Mouse (Mus musculus) kidney, embryonic 14.5 days (tissue): ENCODE measurements around the gene Gimap9. TPM values are rescaled to one million over a fixed set of nuclear protein-coding genes. Genes with fewer than 3 reads are reported as not detected.

Experiments used
- ATAC-seq: fragments of 200-750 bp; cut with Nextera tagmentation; 2 replicates; pipeline ENCODE4 v1.8.0; 2017; ENCODE audit warnings: moderate number of reproducible peaks, mild to moderate bottlenecking, moderate TSS enrichment, moderate library complexity; ENCODE audit not compliant: low FRiP score, low TSS enrichment
- H3K27ac ChIP-seq: fragments of 300-500 bp; sonication (generic); 2 replicates; pipeline ENCODE4 v1.5.1; 2014; ENCODE audit warnings: low read depth, mild to moderate bottlenecking, low read length, moderate library complexity, mixed read lengths
- H3K27me3 ChIP-seq: fragments of 300-500 bp; sonication (generic); 2 replicates; pipeline ENCODE4 v1.6.1; 2014; ENCODE audit warnings: mild to moderate bottlenecking, low read length; ENCODE audit not compliant: control insufficient read depth, insufficient read depth
- H3K36me3 ChIP-seq: fragments of 300-500 bp; sonication (generic); 2 replicates; pipeline ENCODE4 v1.6.1; 2014; ENCODE audit warnings: low read length, mixed read lengths; ENCODE audit not compliant: control insufficient read depth, insufficient read depth
- H3K4me1 ChIP-seq: fragments of 300-500 bp; sonication (generic); 2 replicates; pipeline ENCODE4 v1.6.1; 2014; ENCODE audit warnings: low read length, mixed read lengths; ENCODE audit not compliant: control insufficient read depth, insufficient read depth
- H3K4me2 ChIP-seq: fragments of 300-500 bp; sonication (generic); replicated peaks from 2 replicates; pipeline ENCODE4 v1.6.1; 2014; ENCODE audit warnings: low read depth, mild to moderate bottlenecking, low read length
- H3K4me3 ChIP-seq: fragments of 300-500 bp; sonication (generic); 2 replicates; pipeline ENCODE4 v1.5.1; 2014; ENCODE audit warnings: mild to moderate bottlenecking, low read length
- H3K9ac ChIP-seq: fragments of 300-500 bp; sonication (generic); 2 replicates; pipeline ENCODE4 v1.6.1; 2014; ENCODE audit warnings: low read depth, mild to moderate bottlenecking, low read length, moderate library complexity
- H3K9me3 ChIP-seq: fragments of 300-500 bp; sonication (generic); 2 replicates; pipeline ENCODE4 v1.6.1; 2016; ENCODE audit warnings: low read length; ENCODE audit not compliant: control insufficient read depth
- WGBS: fragments of 180-500 bp; shearing (Covaris S2); extraction: QIAGEN DNeasy Blood & Tissue Kit; methylation state at CpG from one replicate; pipeline ENCODE4 v1.1.7; 2014; 5-methylcytosine and 5-hydroxymethylcytosine counted together
- polyA plus RNA-seq: library from polyadenylated mRNA; unstranded; fragments of >200 nt; fragmentation: Nextera tagmentation; extraction: Ambion mirVana; gene quantifications from 2 replicates; pipeline ENCODE4 v1.2.1, GENCODE M21; 2014

The Gimap9 gene
- polyA plus RNA-seq, 1 experiment from 2014 or later, result 9.9 TPM

DNA sequence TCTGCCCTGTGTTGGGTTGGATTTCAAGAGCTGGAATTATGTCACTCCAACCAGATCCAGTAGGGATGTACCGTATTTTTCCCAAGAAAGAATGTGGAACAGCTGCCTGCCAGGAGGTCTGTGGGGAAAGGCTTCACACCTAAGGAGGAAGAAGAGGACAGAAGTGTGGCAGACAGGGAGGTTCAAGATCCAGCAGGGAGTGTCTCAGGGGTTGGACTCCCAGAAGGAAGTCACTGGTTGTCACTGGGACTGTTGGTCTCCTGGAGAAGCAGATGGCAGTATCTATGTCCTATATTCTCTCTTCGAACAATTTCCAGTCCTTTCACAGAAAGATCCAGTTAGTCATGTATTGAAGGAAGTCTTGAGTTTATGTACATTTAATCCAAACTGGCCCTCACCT is 28.3 kb upstream of the Gimap9 start:
- WGBS, result 77% methylated on average over 2 of the region's 2 CpGs
- Histone ChIP-seq H3K4me1 (no peaks in the 10 kb centered on the region), H3K27ac (no peak overlapping the region), H3K27me3 (no peaks in the 10 kb centered on the region), H3K4me3 (no peak overlapping the region), H3K4me2 (no peak overlapping the region), H3K36me3 (no peaks in the 10 kb centered on the region), H3K9me3 (no peaks in the 10 kb centered on the region), H3K9ac (no peak overlapping the region)
- no peak for ATAC-seq

DNA sequence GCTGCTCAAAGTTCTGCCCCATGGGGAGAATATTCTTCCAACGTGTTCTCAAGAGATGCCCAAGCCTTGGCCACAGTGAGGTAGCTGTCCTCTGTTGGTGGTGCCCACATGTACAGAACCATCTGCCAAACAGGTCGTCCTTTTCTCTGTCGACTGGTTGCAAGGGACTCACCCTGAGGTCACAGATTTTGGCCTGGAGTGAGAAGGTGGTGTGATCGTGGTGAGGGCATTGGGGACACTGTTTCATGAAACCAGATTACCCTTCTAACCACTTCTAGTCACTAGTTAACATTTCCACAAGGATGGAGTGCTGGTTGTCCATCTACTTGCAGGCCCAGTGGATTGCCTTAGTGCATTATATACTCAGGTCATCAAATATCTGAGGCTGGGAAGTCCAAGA is 27.1 kb upstream of the Gimap9 start:
- no peaks in the 10 kb centered on the region for H3K9me3 ChIP-seq
- H3K9ac ChIP-seq, result no peak overlapping the region
- H3K4me2 ChIP-seq, result no peak overlapping the region
- no peak overlapping the region for H3K27ac ChIP-seq
- H3K36me3 ChIP-seq, result no peaks in the 10 kb centered on the region
- ATAC-seq, result no peak
- H3K27me3 ChIP-seq, result no peaks in the 10 kb centered on the region
- no peak overlapping the region for H3K4me3 ChIP-seq
- WGBS, result 86% methylated on average over 4 of the region's 4 CpGs
- H3K4me1 ChIP-seq, result no peaks in the 10 kb centered on the region

- Histone ChIP-seq H3K27me3 (no peaks in the 10 kb centered on the region), H3K27ac (no peak overlapping the region), H3K9me3 (no peaks in the 10 kb centered on the region), H3K4me3 (no peak overlapping the region), H3K4me1 (no peaks in the 10 kb centered on the region), H3K9ac (no peak overlapping the region), H3K4me2 (no peak overlapping the region), H3K36me3 (no peaks in the 10 kb centered on the region)
- no peak for ATAC-seq
- WGBS, result 88% methylated on average over 9 of the region's 9 CpGs
Observed at GRCm38 (mm10) chr6:48650041-48650440, 25.9 kb upstream of the Gimap9 start.

DNA sequence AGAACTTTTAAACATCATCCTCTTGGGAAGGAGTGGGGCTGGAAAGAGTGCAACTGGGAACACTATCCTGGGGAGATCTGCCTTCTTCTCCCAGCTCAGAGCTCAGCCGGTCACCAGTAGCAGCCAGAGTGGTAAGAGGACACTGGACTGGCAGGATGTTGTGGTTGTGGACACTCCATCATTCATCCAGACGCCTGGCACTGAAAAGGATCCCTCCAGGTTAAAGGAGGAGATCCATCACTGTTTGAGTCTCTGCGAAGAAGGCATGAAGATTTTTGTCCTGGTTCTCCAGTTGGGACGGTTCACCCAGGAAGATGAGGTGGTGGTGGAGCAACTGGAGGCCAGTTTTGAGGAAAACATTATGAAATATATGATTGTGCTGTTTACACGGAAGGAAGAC is 17.2 kb upstream of the Gimap9 start:
- 54% methylated on average over 5 of the region's 5 CpGs for WGBS
- H3K27me3 ChIP-seq, result no peaks in the 10 kb centered on the region
- H3K9ac ChIP-seq, result no peak overlapping the region
- no peaks in the 10 kb centered on the region for H3K4me1 ChIP-seq
- H3K36me3 ChIP-seq, result no peaks in the 10 kb centered on the region
- H3K4me3 ChIP-seq, result no peak overlapping the region
- ATAC-seq, result no peak
- no peak overlapping the region for H3K4me2 ChIP-seq
- no peaks in the 10 kb centered on the region for H3K9me3 ChIP-seq
- no peak overlapping the region for H3K27ac ChIP-seq

- Histone ChIP-seq H3K27me3 (no peaks in the 10 kb centered on the region), H3K9ac (no peak overlapping the region), H3K4me3 (no peak overlapping the region), H3K27ac (no peak overlapping the region), H3K36me3 (no peaks in the 10 kb centered on the region), H3K4me1 (no peaks in the 10 kb centered on the region), H3K4me2 (no peak overlapping the region), H3K9me3 (no peaks in the 10 kb centered on the region)
- ATAC-seq, result no peak
- 85% methylated on average over 4 of the region's 4 CpGs for WGBS
Observed at GRCm38 (mm10) chr6:48664750-48665149, 11.2 kb upstream of the Gimap9 start.

- no peaks in the 10 kb centered on the region for H3K9me3 ChIP-seq
- WGBS, result 95% methylated on average over 9 of the region's 9 CpGs
- no peaks in the 10 kb centered on the region for H3K36me3 ChIP-seq
- H3K4me1 ChIP-seq, result no peaks in the 10 kb centered on the region
- no peak overlapping the region for H3K27ac ChIP-seq
- no peak overlapping the region for H3K4me2 ChIP-seq
- H3K9ac ChIP-seq, result no peak overlapping the region
- no peak overlapping the region for H3K4me3 ChIP-seq
- no peak for ATAC-seq
- no peaks in the 10 kb centered on the region for H3K27me3 ChIP-seq
Observed at GRCm38 (mm10) chr6:48665471-48665870, 10.5 kb upstream of the Gimap9 start.

GRCm38 (mm10) chr6:48666159-48666586 is 9.8 kb upstream of the Gimap9 start:
- no peak overlapping the region for H3K9ac ChIP-seq
- no peaks in the 10 kb centered on the region for H3K27me3 ChIP-seq
- H3K4me3 ChIP-seq, result no peak overlapping the region
- no peaks in the 10 kb centered on the region for H3K9me3 ChIP-seq
- 36% methylated on average over 7 of the region's 7 CpGs for WGBS
- H3K4me1 ChIP-seq, result no peaks in the 10 kb centered on the region
- no peak overlapping the region for H3K27ac ChIP-seq
- H3K4me2 ChIP-seq, result no peak overlapping the region
- no peak for ATAC-seq
- H3K36me3 ChIP-seq, result no peaks in the 10 kb centered on the region

- Histone ChIP-seq H3K36me3 (no peaks in the 10 kb centered on the region), H3K9ac (no peak overlapping the region), H3K27me3 (no peaks in the 10 kb centered on the region), H3K4me3 (no peak overlapping the region), H3K4me2 (no peak overlapping the region), H3K4me1 (no peaks in the 10 kb centered on the region), H3K27ac (no peak overlapping the region), H3K9me3 (no peaks in the 10 kb centered on the region)
- no peak for ATAC-seq
Observed at GRCm38 (mm10) chr6:48668022-48668421, 7.9 kb upstream of the Gimap9 start.

DNA sequence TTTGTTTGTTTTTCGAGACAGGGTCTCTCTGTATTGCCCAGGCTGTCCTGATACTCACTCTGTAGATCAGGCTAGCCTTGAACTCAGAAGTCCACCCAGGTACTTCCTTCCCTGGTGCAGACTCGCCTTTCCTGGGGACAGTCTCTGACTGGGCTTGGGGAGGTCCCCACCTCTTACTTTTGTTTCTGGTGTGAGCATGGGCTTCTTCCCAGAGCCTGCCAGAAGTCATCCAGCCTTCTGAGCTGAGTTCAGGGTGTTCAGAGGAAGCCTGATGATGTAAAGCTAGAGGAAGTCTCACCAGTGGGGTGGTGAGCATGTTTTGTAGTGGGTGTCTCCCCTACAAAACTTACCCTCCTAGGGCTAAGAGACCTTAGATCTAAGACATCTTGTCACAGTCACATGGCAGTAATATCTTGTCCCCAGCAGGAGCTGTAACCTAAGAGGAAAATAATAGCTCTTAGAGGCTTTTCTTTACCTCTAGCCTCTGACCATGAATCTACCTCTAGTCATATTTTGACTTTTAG is 6.4 kb upstream of the Gimap9 start:
- no peak overlapping the region for H3K4me2 ChIP-seq
- H3K36me3 ChIP-seq, result no peaks in the 10 kb centered on the region
- H3K27me3 ChIP-seq, result no peaks in the 10 kb centered on the region
- no peak overlapping the region for H3K27ac ChIP-seq
- H3K4me1 ChIP-seq, result no peaks in the 10 kb centered on the region
- no peak overlapping the region for H3K4me3 ChIP-seq
- 77% methylated on average over 2 of the region's 2 CpGs for WGBS
- no peak for ATAC-seq
- H3K9me3 ChIP-seq, result no peaks in the 10 kb centered on the region
- no peak overlapping the region for H3K9ac ChIP-seq
